Mouse (Mus musculus): Measurements from ENCODE around the gene Nos1ap. TPM values are rescaled to one million over a fixed set of nuclear protein-coding genes. Genes with fewer than 3 reads are reported as not detected.

Nos1ap gene
- polyA plus RNA-seq, 1 experiment from 2014 or later, result 17.9 TPM

DNA sequence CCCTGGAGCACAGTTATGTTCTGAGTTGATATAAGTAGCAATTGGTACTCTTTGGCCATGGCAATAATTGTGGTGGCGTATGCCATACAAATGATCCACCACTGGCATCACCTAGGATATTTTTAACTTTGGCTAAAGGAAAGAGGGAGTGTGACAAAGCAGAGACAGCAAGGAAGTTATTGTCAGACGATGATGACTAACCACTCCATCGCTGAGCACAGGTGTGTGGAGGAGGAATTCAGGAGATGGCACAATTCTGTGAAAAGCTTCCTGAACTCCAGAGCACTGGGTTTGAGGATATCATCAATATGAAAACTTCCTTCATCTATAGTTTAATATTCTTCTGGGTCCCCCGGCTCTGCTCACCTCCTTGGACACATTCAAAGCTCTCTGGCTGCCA lies 31.7 kb downstream of the Nos1ap start:
- H3K4me2 ChIP-seq, result no peak overlapping the region
- H3K9me3 ChIP-seq, result no peaks in the 10 kb centered on the region
- H3K27ac ChIP-seq, result no peak overlapping the region
- no peak for ATAC-seq (ENCODE audit: low FRiP score)
- H3K4me1 ChIP-seq (replicated peaks), result no peaks in the 10 kb centered on the region
- H3K9ac ChIP-seq, result no peak overlapping the region
- H3K36me3 ChIP-seq, result no peaks in the 10 kb centered on the region
- 93% methylated on average over 4 of the region's 4 CpGs for WGBS
- no peaks in the 10 kb centered on the region for H3K27me3 ChIP-seq
- no peak overlapping the region for H3K4me3 ChIP-seq

DNA sequence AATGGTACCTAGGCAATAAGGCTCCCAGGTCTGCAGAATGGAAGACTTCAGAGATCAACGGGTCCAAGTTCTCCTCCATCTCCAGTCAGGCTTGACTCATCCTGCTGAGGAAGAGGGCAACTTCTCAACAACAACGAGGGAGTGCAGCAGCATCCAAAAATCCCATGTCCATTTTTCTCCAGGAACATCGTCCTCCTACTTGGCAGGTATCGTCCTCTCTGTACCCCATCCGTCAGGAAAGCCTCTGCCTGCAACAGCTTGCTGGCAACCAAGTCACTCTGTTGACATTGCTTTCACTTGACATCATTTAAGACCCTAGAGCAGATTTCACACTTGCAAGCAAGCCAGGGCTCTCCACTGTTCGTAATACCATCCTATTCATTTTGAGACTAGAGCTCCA lies 33.0 kb downstream of the Nos1ap start:
- 93% methylated on average over 6 of the region's 6 CpGs for WGBS
- no peak overlapping the region for H3K4me2 ChIP-seq
- H3K9me3 ChIP-seq, result no peaks in the 10 kb centered on the region
- H3K4me3 ChIP-seq, result no peak overlapping the region
- no peaks in the 10 kb centered on the region for H3K36me3 ChIP-seq
- no peak overlapping the region for H3K9ac ChIP-seq
- no peak overlapping the region for H3K27ac ChIP-seq
- 0 out of 2 replicates have a peak, but pooled peaks cover under 1% of the 10 kb centered on the region for H3K4me1 ChIP-seq (replicated peaks)
- ATAC-seq (ENCODE audit: low FRiP score), result no peak
- H3K27me3 ChIP-seq, result no peaks in the 10 kb centered on the region

DNA sequence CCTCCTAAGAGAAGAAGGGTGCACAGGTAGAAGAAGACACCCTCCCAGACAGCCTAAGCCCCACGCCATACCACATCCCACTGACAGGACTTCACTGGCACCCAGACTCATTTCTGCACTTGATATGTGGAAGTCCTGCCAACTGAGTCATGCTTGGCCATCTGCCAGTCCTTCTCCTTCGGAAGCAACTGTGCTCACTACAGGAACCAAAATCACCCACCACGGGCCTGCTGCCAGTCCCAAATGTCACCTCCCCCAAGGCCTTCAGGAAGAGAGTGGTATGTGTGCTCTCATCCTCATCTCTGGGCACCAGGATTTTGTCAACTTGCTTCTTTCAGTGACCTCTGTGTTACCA lies 34.7 kb downstream of the Nos1ap start:
- Histone ChIP-seq H3K27ac (no peak overlapping the region), H3K9me3 (0 out of 2 replicates have a peak, but pooled peaks cover under 1% of the 10 kb centered on the region), H3K4me1 (replicated peaks) (peaks cover 14% of the 10 kb centered on the region), H3K27me3 (no peaks in the 10 kb centered on the region), H3K4me3 (no peak overlapping the region), H3K9ac (no peak overlapping the region), H3K36me3 (no peaks in the 10 kb centered on the region), H3K4me2 (no peak overlapping the region)
- 68% methylated on average over 3 of the region's 3 CpGs for WGBS
- no peak for ATAC-seq (ENCODE audit: low FRiP score)

DNA sequence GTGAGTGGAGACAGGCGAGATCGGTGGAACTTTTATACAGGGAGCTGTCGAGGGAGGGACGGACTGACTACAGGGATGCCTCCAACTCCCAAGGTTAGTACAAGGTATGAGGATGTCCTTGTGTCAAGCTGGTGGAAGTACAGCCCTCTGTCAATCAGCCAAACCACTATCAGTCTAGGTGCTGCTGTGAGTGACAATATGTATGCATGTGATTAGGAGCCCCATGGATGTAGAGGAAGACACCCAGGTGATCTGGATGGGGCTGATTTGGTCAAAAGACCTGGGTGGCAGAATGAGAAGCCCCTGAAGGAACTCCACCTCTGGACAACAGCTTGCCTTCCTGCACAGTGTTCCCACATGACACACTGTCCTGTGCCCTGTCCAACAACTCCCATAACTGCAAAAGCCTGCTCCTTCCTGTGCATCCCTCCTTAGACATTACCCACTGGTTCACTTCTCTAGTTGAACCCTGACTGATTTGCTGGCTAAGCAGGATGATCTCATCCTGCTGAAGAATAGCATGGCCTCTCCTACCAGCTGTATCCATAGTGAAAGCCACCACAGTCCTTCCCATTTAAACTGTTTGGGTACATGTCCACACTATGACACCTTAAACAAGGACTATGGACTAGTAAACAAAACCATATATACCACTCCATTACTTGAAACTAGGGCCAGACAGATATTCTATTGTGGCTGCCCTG lies 35.3 kb downstream of the Nos1ap start:
- no peak for ATAC-seq (ENCODE audit: low FRiP score)
- H3K4me3 ChIP-seq, result no peak overlapping the region
- WGBS, result 94% methylated on average over 4 of the region's 4 CpGs
- H3K4me2 ChIP-seq, result no peak overlapping the region
- 0 out of 2 replicates have a peak, but pooled peaks cover 4% of the 10 kb centered on the region for H3K9me3 ChIP-seq
- no peak overlapping the region for H3K9ac ChIP-seq
- no peak overlapping the region for H3K27ac ChIP-seq
- H3K36me3 ChIP-seq, result no peaks in the 10 kb centered on the region
- no peaks in the 10 kb centered on the region for H3K27me3 ChIP-seq
- H3K4me1 ChIP-seq (replicated peaks), result peaks cover 14% of the 10 kb centered on the region

DNA sequence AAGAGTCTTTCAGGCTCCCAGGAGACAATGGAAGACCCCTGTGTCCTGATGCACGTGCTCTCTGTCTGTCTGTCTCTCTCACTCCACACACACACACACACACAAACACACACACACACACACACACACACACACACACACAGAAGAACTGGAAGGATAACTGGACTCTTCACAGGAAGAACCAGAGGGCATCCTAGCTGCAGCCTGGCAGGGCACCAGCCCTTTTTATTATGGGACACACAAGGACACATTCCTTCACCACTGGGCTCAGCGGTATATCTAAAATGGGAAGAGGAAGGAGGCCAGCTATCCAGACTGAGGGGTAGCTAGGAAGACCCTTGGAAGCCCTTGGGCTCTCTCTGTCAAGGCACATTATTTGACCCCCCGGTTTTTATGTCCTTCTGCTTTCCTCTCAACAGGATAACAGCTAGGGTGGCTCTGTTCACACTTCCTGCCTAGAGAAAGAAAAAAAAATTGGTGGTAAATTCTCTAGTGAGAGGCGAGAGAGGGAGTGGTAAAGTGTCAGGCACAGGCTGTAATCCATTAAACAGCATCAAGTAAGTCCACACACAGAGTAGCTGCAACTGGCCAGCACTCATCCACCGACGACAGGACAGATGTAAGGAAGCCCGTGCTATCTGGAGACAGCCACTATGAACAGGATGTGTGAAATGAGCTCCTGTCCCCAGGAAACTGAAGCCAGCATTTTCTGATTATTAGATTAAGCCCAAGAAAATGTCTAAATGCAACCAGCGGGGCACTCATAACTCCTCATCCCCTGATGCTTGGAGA lies 38.8 kb downstream of the Nos1ap start:
- no peaks in the 10 kb centered on the region for H3K27me3 ChIP-seq
- WGBS, result 60% methylated on average over 8 of the region's 8 CpGs
- peaks cover 18% of the 10 kb centered on the region for H3K4me1 ChIP-seq (replicated peaks)
- no peak for ATAC-seq (ENCODE audit: low FRiP score)
- 0 out of 2 replicates have a peak, but pooled peaks cover 4% of the 10 kb centered on the region for H3K9me3 ChIP-seq
- no peak overlapping the region for H3K9ac ChIP-seq
- 0 out of 2 replicates have a peak overlapping the region, but pooled peaks have one; percentile 32 for H3K27ac ChIP-seq
- H3K4me3 ChIP-seq, result no peak overlapping the region
- H3K4me2 ChIP-seq, result no peak overlapping the region
- H3K36me3 ChIP-seq, result no peaks in the 10 kb centered on the region

DNA sequence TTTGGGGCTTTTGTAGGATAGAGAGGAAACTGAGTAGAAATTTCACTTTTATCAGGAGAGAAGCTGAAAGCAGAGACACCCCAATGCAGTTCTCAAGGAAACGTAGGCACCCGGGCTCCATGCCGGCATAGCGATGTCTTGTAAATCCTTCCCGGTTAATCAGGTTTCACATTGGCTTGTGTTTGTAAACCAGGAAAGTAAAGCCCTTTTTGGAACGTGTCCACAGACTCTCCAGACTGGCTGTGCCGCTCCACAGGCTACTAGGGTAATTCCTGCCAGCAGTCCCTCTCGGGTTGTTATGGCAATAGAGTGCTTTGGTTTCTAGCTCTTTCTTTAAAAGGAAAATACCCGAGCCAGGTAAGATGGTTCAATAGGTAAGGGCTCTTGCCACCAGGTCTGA lies 40.6 kb downstream of the Nos1ap start:
- Histone ChIP-seq H3K9me3 (0 out of 2 replicates have a peak, but pooled peaks cover 4% of the 10 kb centered on the region), H3K4me3 (no peak overlapping the region), H3K27ac (no peak overlapping the region), H3K36me3 (no peaks in the 10 kb centered on the region), H3K4me1 (replicated peaks) (peaks cover 18% of the 10 kb centered on the region), H3K4me2 (no peak overlapping the region), H3K27me3 (no peaks in the 10 kb centered on the region), H3K9ac (no peak overlapping the region)
- ATAC-seq (ENCODE audit: low FRiP score), result no peak
- WGBS, result 73% methylated on average over 9 of the region's 9 CpGs

DNA sequence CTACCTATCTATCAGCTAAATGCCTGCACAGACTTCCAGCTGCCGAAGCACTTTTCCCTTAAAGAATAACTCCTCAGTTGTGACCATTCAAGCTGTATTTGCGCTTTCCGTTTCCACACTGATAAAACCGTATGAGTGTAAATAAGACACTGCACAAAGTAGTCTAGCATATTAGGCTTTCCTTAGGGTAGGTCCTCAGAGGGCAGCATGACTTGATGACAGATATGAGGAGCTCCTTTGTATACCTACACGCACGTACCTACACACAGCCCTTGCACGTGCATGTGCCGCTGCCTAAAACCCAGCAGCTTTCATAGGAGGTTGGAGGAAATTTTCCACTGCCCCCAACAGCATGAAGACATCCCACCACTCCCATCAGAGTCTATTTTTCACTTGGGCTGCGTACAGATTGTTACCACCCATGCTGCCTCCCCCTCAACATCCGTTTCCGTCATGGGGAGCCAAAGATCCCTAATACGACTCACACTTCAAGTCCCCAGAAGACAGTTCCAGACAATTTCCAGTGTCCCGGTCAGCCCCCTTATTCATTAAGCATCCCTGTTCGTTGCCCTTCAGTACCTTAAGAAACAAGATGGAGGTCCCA lies 41.4 kb downstream of the Nos1ap start:
- H3K27me3 ChIP-seq, result no peaks in the 10 kb centered on the region
- H3K4me1 ChIP-seq (replicated peaks), result peaks cover 18% of the 10 kb centered on the region
- 93% methylated on average over 14 of the region's 14 CpGs for WGBS
- 0 out of 2 replicates have a peak, but pooled peaks cover 4% of the 10 kb centered on the region for H3K9me3 ChIP-seq
- H3K4me2 ChIP-seq, result no peak overlapping the region
- H3K9ac ChIP-seq, result no peak overlapping the region
- no peaks in the 10 kb centered on the region for H3K36me3 ChIP-seq
- H3K4me3 ChIP-seq, result no peak overlapping the region
- no peak overlapping the region for H3K27ac ChIP-seq
- ATAC-seq (ENCODE audit: low FRiP score), result no peak

DNA sequence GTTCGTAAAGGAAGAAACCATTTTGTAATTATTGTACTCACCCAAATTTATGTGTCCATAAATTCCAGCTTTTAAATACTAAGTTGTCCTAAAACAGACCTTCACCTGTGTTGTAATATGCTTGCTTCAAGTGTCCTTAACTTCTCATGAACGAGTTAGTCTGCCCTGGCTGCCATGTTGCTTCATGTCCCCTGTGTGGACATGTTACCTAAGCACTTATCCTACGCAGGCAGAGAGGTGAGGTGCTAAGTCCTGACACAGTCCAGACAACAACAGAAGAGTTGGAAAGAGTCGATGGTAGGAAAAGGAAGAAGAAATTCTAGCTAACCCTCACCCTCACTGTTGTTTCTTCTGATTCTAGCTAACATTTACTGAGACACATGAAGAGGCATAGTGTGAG lies 43.4 kb downstream of the Nos1ap start:
- H3K9me3 ChIP-seq, result 0 out of 2 replicates have a peak, but pooled peaks cover 7% of the 10 kb centered on the region

DNA sequence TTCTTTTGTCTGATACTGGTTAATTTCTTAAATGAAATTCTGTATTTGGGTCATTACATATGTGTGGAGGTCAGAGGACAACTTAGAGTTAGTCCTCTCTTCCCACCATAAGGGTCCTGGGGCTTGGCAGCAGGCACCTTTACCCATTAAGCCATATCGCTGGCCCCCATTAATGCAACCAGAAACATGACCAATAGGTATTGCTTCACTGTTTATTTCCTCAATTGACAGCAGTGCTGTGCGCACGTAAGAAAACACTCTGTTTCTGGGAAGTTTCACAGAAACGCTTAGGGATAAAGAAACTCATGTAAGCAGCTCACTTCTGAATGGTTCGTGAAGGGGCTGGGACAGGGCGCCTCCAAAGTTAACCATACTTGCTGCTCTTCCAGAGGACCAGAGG lies 44.4 kb downstream of the Nos1ap start:
- no peaks in the 10 kb centered on the region for H3K27me3 ChIP-seq
- no peak for ATAC-seq (ENCODE audit: low FRiP score)
- 0 out of 2 replicates have a peak, but pooled peaks cover 6% of the 10 kb centered on the region for H3K36me3 ChIP-seq
- H3K4me1 ChIP-seq (replicated peaks), result peaks cover 5% of the 10 kb centered on the region; the same call in 1 of the 2 replicates
- no peak overlapping the region for H3K9ac ChIP-seq
- no peak overlapping the region for H3K4me3 ChIP-seq
- no peak overlapping the region for H3K4me2 ChIP-seq
- H3K27ac ChIP-seq, result no peak overlapping the region
- peaks cover 12% of the 10 kb centered on the region; the same call in 1 of the 2 replicates for H3K9me3 ChIP-seq
- WGBS, result 92% methylated on average over 6 of the region's 6 CpGs

More for the DNA sequence above, 43.4 kb downstream of the Nos1ap start:
- Histone ChIP-seq H3K4me1 (replicated peaks) (peaks cover 14% of the 10 kb centered on the region), H3K9ac (no peak overlapping the region), H3K4me2 (no peak overlapping the region), H3K27ac (no peak overlapping the region), H3K4me3 (no peak overlapping the region), H3K36me3 (0 out of 2 replicates have a peak, but pooled peaks cover 2% of the 10 kb centered on the region), H3K27me3 (no peaks in the 10 kb centered on the region)
- 94% methylated on average over 4 of the region's 4 CpGs for WGBS
- no peak for ATAC-seq (ENCODE audit: low FRiP score)

DNA sequence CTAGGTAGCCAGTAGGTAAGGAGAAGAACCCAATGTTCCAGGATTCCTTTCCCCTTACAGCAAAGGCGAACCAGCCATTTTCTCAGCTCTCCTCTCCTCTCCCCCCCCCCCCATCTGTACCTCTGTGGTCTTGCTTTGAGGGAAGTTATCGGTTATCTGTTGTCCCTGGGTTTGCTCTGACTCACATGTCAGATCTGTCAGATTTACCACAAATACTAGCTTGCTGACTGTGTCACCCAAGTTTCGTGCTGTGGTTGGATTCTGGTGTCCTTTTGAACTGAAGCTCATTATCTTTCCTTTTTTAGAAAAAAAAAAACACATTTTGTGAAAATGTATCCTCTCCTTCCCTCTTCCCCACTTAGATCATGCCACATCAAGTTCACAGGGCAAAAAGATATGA lies 50.2 kb downstream of the Nos1ap start:
- 93% methylated on average over 3 of the region's 3 CpGs for WGBS
- H3K9me3 ChIP-seq, result peaks cover 7% of the 10 kb centered on the region; the same call in 1 of the 2 replicates
- no peaks in the 10 kb centered on the region for H3K27me3 ChIP-seq
- H3K36me3 ChIP-seq, result 0 out of 2 replicates have a peak, but pooled peaks cover 6% of the 10 kb centered on the region
- H3K4me2 ChIP-seq, result no peak overlapping the region
- H3K9ac ChIP-seq, result no peak overlapping the region
- no peaks in the 10 kb centered on the region for H3K4me1 ChIP-seq (replicated peaks)
- H3K4me3 ChIP-seq, result no peak overlapping the region
- ATAC-seq (ENCODE audit: low FRiP score), result no peak
- H3K27ac ChIP-seq, result no peak overlapping the region

DNA sequence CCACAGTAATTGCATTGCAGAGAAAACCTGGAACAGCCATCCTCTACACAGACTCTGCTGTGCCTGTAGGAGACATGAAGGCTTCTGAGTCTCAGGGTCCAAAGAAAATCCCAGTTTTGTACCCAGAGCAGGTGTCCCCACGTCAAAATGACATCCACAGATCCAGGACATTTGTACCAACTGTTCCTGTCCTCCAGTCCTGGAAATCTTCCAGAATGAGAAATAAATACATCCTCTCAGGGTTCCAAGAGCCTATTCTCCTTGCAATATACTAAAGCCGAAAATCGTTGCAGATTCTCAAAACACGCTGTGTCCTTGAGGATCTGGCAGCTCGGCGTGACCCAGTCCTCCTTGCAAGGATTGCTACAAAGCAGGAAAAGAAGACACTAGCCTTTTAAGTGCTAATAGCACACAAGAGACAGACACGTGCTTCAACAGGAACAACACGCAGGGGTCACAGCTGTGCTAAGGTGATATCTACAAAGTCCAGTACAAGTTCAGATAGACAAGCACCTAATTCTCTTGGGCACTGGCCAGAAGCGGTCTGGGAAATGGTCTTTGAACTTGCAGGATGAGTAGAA lies 51.1 kb downstream of the Nos1ap start:
- H3K27ac ChIP-seq, result no peak overlapping the region
- no peak overlapping the region for H3K4me2 ChIP-seq
- H3K4me1 ChIP-seq (replicated peaks), result no peaks in the 10 kb centered on the region
- ATAC-seq (ENCODE audit: low FRiP score), result no peak
- no peaks in the 10 kb centered on the region for H3K27me3 ChIP-seq
- H3K4me3 ChIP-seq, result no peak overlapping the region
- WGBS, result 88% methylated on average over 9 of the region's 9 CpGs
- peaks cover 7% of the 10 kb centered on the region; the same call in 1 of the 2 replicates for H3K9me3 ChIP-seq
- H3K9ac ChIP-seq, result no peak overlapping the region
- H3K36me3 ChIP-seq, result 0 out of 2 replicates have a peak, but pooled peaks cover 6% of the 10 kb centered on the region

DNA sequence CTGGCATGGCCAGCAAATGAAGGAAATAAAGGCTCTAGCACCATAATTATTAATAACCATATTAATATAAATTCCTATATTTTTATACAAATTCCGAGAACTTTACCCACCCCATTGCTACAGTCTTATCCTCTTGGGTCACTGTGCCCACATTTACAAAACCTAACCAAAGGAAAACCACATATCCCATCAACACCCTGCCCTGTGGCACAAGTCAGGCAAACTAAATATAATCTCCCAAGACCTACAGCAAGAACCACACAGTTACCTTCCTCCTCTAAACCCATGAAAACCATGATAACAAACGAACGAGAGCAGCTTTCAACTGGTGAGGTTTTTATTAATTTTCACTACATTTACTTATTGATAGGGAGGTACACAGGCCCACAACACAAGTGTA lies 53.3 kb downstream of the Nos1ap start:
- Histone ChIP-seq H3K4me3 (no peak overlapping the region), H3K27ac (no peak overlapping the region), H3K9ac (no peak overlapping the region), H3K9me3 (peaks cover 5% of the 10 kb centered on the region; the same call in 1 of the 2 replicates), H3K4me1 (replicated peaks) (no peaks in the 10 kb centered on the region), H3K36me3 (0 out of 2 replicates have a peak, but pooled peaks cover 5% of the 10 kb centered on the region), H3K4me2 (no peak overlapping the region), H3K27me3 (no peaks in the 10 kb centered on the region)
- WGBS, result 93% methylated on average over 3 of the region's 3 CpGs
- no peak for ATAC-seq (ENCODE audit: low FRiP score)
